Mouse (Mus musculus): ENCODE data around the gene Pidd1. TPM values are rescaled to one million over a fixed set of nuclear protein-coding genes. Genes with fewer than 3 reads are reported as not detected.
"Not testable (repeated sequence)": the region's sequence is repeated elsewhere in the genome, so short reads cannot be mapped to it uniquely, and the experiment has no call there.

Pidd1 gene
- total RNA-seq, 2 experiments from 2014 or later = 0.64 to 0.96 TPM

- intact Hi-C loops (cut with DNase I) = no loop called here
- no peak for DNase-seq (ENCODE audit: low spot score in 2 of 2)
Measured at GRCm38 (mm10) chr7:141461521-141462332, 17.9 kb upstream of the Pidd1 start.

GRCm38 (mm10) chr7:141460391-141461113 lies 16.7 kb upstream of the Pidd1 start, which contains the start of gene Cracr2b:
Gene Cracr2b, plus strand, starts transcription at chr7:141461094.
- DNase-seq (ENCODE audit: low spot score in 2 of 2) = no peak
- intact Hi-C loops (cut with DNase I) = no loop called here

GRCm38 (mm10) chr7:141460001-141460390 lies 16.2 kb upstream of the Pidd1 start:
- no peak for DNase-seq (ENCODE audit: low spot score in 2 of 2)
- intact Hi-C loops (cut with DNase I) = no loop called here

GRCm38 (mm10) chr7:141459301-141459711 lies 15.5 kb upstream of the Pidd1 start:
- no peak for DNase-seq (ENCODE audit: low spot score in 2 of 2)
- intact Hi-C loops (cut with DNase I) = loop anchor here (5.0 kb wide), 1 partner anchor 47 kb away; the partner anchor contains the start of gene Gatd1

- intact Hi-C loops (cut with DNase I) = loop anchor here (5.0 kb wide), 1 partner anchor 46 kb away; the partner anchor contains the start of gene Gatd1
- no peak for DNase-seq (ENCODE audit: low spot score in 2 of 2)
Measured at GRCm38 (mm10) chr7:141458661-141459060, 14.8 kb upstream of the Pidd1 start.

GRCm38 (mm10) chr7:141457986-141458660 lies 14.3 kb upstream of the Pidd1 start:
- intact Hi-C loops (cut with DNase I) = loop anchor here (5.0 kb wide), 1 partner anchor 46 kb away; the partner anchor contains the start of gene Gatd1
- DNase-seq (ENCODE audit: low spot score in 2 of 2) = no peak

GRCm38 (mm10) chr7:141457236-141457635 lies 13.4 kb upstream of the Pidd1 start:
- DNase-seq (ENCODE audit: low spot score in 2 of 2) = no peak
- intact Hi-C loops (cut with DNase I) = loop anchor here (5.0 kb wide), 1 partner anchor 45 kb away; the partner anchor contains the start of gene Gatd1

- intact Hi-C loops (cut with DNase I) = loop anchor here (5.0 kb wide), 1 partner anchor 44 kb away; the partner anchor contains the start of gene Gatd1
- DNase-seq (ENCODE audit: low spot score in 2 of 2) = no peak
Measured at GRCm38 (mm10) chr7:141456739-141457138, 12.9 kb upstream of the Pidd1 start.

- intact Hi-C loops (cut with DNase I) = loop anchor here (5.0 kb wide), 1 partner anchor 43 kb away; the partner anchor contains the start of gene Gatd1
- no peak for DNase-seq (ENCODE audit: low spot score in 2 of 2)
Measured at GRCm38 (mm10) chr7:141455610-141456314, 11.9 kb upstream of the Pidd1 start.

- peak; percentile 91 to 92 for DNase-seq (ENCODE audit: low spot score in 2 of 2)
- intact Hi-C loops (cut with DNase I) = loop anchor here (5.0 kb wide), 1 partner anchor 43 kb away; the partner anchor contains the start of gene Gatd1
Measured at GRCm38 (mm10) chr7:141454967-141455551, 11.2 kb upstream of the Pidd1 start, which contains the start of gene Pnpla2. Gene Pnpla2, plus strand, starts transcription at chr7:141455198.

GRCm38 (mm10) chr7:141453636-141454035 lies 9.8 kb upstream of the Pidd1 start:
- intact Hi-C loops (cut with DNase I) = no loop called here
- DNase-seq (ENCODE audit: low spot score in 2 of 2) = no peak

GRCm38 (mm10) chr7:141451928-141452327 lies 8.1 kb upstream of the Pidd1 start:
- intact Hi-C loops (cut with DNase I) = no loop called here
- no peak for DNase-seq (ENCODE audit: low spot score in 2 of 2)

- peak; percentile 97 to 98 for DNase-seq (ENCODE audit: low spot score in 2 of 2)
- intact Hi-C loops (cut with DNase I) = loop anchor here (1.0 kb wide), 1 partner anchor 10 kb away; the partner anchor contains the start of gene Slc25a22
Measured at GRCm38 (mm10) chr7:141447110-141447991, 3.5 kb upstream of the Pidd1 start, which contains the start of gene Rplp2. Gene Rplp2, plus strand, starts transcription at chr7:141447370.

GRCm38 (mm10) chr7:141446374-141446773 lies 2.5 kb upstream of the Pidd1 start:
- DNase-seq (ENCODE audit: low spot score in 2 of 2); intact Hi-C loops (cut with DNase I): not testable (repeated sequence)

GRCm38 (mm10) chr7:141443081-141443821 lies 574 bp downstream of the Pidd1 start:
- intact Hi-C loops (cut with DNase I) = no loop called here
- DNase-seq (ENCODE audit: low spot score in 2 of 2) = no peak

- no peak for DNase-seq (ENCODE audit: low spot score in 2 of 2)
- intact Hi-C loops (cut with DNase I) = no loop called here
Measured at GRCm38 (mm10) chr7:141442199-141442598, 1.6 kb downstream of the Pidd1 start.

- intact Hi-C loops (cut with DNase I) = no loop called here
- DNase-seq (ENCODE audit: low spot score in 2 of 2) = no peak
Measured at GRCm38 (mm10) chr7:141441460-141441859, 2.4 kb downstream of the Pidd1 start.
